Mouse (Mus musculus) embryonic fibroblast, embryonic 13.5 days (primary cell): ENCODE measurements around the gene Gtpbp4.

Experiments
- CTCF ChIP-seq: IDR thresholded peaks from 2 replicates; pipeline ENCODE4 v1.5.1; 2011; ENCODE audit warnings: mild to moderate bottlenecking, control low read depth, low read length, moderate library complexity, borderline replicate concordance; ENCODE audit not compliant: insufficient read depth
- POLR2A ChIP-seq: IDR thresholded peaks from 2 replicates; pipeline ENCODE4 v1.6.1; 2011; ENCODE audit warnings: low read depth, mild to moderate bottlenecking, control low read depth, low read length, moderate library complexity

DNA sequence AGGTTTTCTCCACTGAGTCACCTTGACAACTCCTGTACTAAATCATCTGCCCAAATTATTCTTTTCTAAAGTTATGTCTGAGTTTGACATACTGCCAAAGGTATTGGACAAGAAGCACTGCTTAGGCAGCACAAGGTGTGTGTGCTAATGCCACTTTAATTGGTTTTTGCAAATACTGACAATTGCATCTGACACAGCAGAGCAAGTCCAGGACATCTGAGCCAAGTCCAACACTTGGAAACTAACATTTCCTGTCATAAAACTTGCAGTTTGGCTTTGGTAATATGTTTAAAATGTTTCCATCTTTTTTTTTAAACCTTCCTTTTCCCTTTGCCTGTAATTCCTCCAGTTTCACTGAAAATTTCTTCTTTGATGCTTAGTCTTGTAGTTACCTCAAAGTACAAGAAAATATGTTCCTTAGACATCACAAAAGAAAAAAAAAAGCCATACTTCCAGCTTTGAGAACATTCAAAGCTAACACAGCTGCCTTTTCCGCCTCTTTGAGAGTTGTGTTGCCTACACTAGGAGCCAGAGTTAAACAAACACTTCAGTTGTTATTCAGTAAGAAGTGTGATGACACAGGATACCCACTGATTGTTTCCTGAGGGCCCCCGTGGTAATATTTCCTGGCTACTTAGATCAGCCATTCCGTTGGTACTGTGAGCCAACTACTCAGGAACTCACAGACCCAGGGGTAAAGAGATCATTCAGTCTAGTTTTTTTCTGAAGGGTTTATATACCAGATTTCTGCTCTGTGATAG, 47.6 kb upstream of the Gtpbp4 start:
- TF ChIP-seq CTCF: no peak
- no peak for TF ChIP-seq POLR2A
